Mouse (Mus musculus) thymus, adult 2 months (tissue): ENCODE measurements at regions not wholly inside any gene's neighbourhood (a gene's known extent, or its start where the extent isn't known, plus 50 kb on each side); places are given as distances from the start of the nearest gene placed in this dataset.

ENCODE experiments used
- CTCF ChIP-seq: fragments of 200-500 bp; IDR thresholded peaks from 2 replicates; pipeline ENCODE4 v1.5.1; 2012; ENCODE audit warnings: mild to moderate bottlenecking, control low read depth, low read length, moderate library complexity, borderline replicate concordance; ENCODE audit not compliant: control insufficient read depth, poor library complexity, insufficient read depth; ENCODE audit errors: extremely low read depth
- POLR2A ChIP-seq: fragments of 200-500 bp; IDR thresholded peaks from 2 replicates; pipeline ENCODE4 v1.6.1; 2012; ENCODE audit warnings: mild to moderate bottlenecking, low read length, control low read depth, moderate library complexity; ENCODE audit not compliant: control insufficient read depth, poor library complexity, insufficient read depth; ENCODE audit errors: extremely low read depth

GRCm38 (mm10) chr8:34361377-34361776, 249.8 kb upstream of the Gm10131 start:
- no peak for TF ChIP-seq CTCF
- no peak for TF ChIP-seq POLR2A
